In the genomic region with DNA sequence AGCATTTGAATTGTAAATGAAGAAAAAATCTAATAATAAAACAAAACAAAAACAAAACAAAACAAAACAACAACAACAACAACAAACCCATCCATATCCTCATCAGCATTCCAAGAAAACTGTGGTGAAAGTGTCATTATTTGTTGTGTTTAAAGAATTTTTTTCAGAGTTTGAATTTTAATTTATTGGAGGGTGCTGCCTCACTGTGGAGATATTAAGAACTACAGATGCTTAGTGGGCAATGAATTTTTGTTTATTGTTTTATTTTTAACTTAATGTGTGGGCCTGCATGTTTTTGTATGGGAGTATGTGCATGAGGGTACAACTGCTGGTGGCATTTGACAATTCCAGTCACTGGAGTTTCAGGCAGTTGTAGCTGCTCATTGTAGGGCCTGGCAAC, we compare ENCODE assay signal across 13 mouse cellular contexts.
DNase-seq lines count a peak whose midpoint lies in the region; ATAC-seq and TF ChIP-seq lines count a peak whose summit lies in the region.
"Had no signal": no experiment of that assay in that cellular context is flagged by ENCODE, and none has a peak within 500 bp of the region (broad histone marks: within the 10 kb centered on the region; RNA-seq: fewer than 3 reads in every experiment).

No protein-coding gene starts in this region.

- peak; percentile 39 to 46 for DNase-seq in cerebellum, postnatal 14 days
- DNase-seq in lung, postnatal 0 days (ENCODE audit: low spot score), result no peak
- no peak for DNase-seq in lung, adult 2 months
- peak; percentile 2 for DNase-seq in splenic B cell, adult 2 months (ENCODE audit: low read depth, low spot score)
- no peak for DNase-seq in gastrocnemius, postnatal 4 days (ENCODE audit: low spot score in 2 of 2)
- DNase-seq: adrenal gland, postnatal 25 days; heart, postnatal 4 days; kidney, postnatal 10 days; right cerebral cortex, postnatal 4 days had no signal

- no peaks in the 10 kb centered on the region for H3K36me3 ChIP-seq in intestine, postnatal 0 days (ENCODE audit: control insufficient read depth, insufficient read depth)
- H3K36me3 ChIP-seq in intestine, embryonic 16.5 days (ENCODE audit: control insufficient read depth, insufficient read depth, low read length), result no peaks in the 10 kb centered on the region
- no peaks in the 10 kb centered on the region for H3K36me3 ChIP-seq in lung, postnatal 0 days (ENCODE audit: insufficient read depth, low read length)
- H3K36me3 ChIP-seq in splenic B cell, adult 2 months (ENCODE audit: control insufficient read depth, insufficient read depth, low read length, poor library complexity, severe bottlenecking), result no peaks in the 10 kb centered on the region
- H3K36me3 ChIP-seq: limb, embryonic 10.5 days had no signal

- H3K9ac ChIP-seq in intestine, postnatal 0 days (ENCODE audit: low read depth, low read length), result no peak overlapping the region
- no peak overlapping the region for H3K9ac ChIP-seq in intestine, embryonic 16.5 days (ENCODE audit: low read depth, low read length)
- H3K9ac ChIP-seq in lung, postnatal 0 days (replicated peaks; ENCODE audit: low read depth), result no peak overlapping the region

- no peak for TF ChIP-seq EP300 in lung, postnatal 0 days (IDR thresholded peaks at IDR 0.05)

- H3K9me3 ChIP-seq in intestine, postnatal 0 days (ENCODE audit: control insufficient read depth), result no peaks in the 10 kb centered on the region
- H3K9me3 ChIP-seq in intestine, embryonic 16.5 days (ENCODE audit: control insufficient read depth, low read length), result no peaks in the 10 kb centered on the region
- no peaks in the 10 kb centered on the region for H3K9me3 ChIP-seq in lung, postnatal 0 days (ENCODE audit: low read length)
- H3K9me3 ChIP-seq: limb, embryonic 10.5 days had no signal

- H3K27ac ChIP-seq in intestine, postnatal 0 days (ENCODE audit: low read depth, low read length), result no peak overlapping the region
- no peak overlapping the region for H3K27ac ChIP-seq in intestine, embryonic 16.5 days (ENCODE audit: low read length)
- H3K27ac ChIP-seq in lung, postnatal 0 days (ENCODE audit: low read length), result no peak overlapping the region
- H3K27ac ChIP-seq: limb, embryonic 10.5 days had no signal

- no peak overlapping the region for H3K4me3 ChIP-seq in intestine, postnatal 0 days (ENCODE audit: low read depth, low read length)
- H3K4me3 ChIP-seq in intestine, embryonic 16.5 days (ENCODE audit: low read length), result no peak overlapping the region
- H3K4me3 ChIP-seq in lung, postnatal 0 days (ENCODE audit: low read depth, low read length), result no peak overlapping the region
- no peak overlapping the region for H3K4me3 ChIP-seq in lung, adult 2 months (replicated peaks; ENCODE audit: extremely low read depth, low read depth, low read length)
- H3K4me3 ChIP-seq: limb, embryonic 10.5 days had no signal

- TF ChIP-seq POLR2A in lung, adult 2 months (IDR thresholded peaks at IDR 0.05; ENCODE audit: borderline replicate concordance, extremely low read depth, low read depth, low read length), result no peak

- no peaks in the 10 kb centered on the region for H3K27me3 ChIP-seq in intestine, postnatal 0 days (replicated peaks; ENCODE audit: control insufficient read depth, insufficient read depth, low read length)
- H3K27me3 ChIP-seq in intestine, embryonic 16.5 days (replicated peaks; ENCODE audit: control insufficient read depth, insufficient read depth, low read length), result no peaks in the 10 kb centered on the region
- no peaks in the 10 kb centered on the region for H3K27me3 ChIP-seq in lung, postnatal 0 days (replicated peaks; ENCODE audit: insufficient read depth, low read length)
- H3K27me3 ChIP-seq in splenic B cell, adult 2 months (ENCODE audit: control insufficient read depth, insufficient read depth, low read length, poor library complexity, severe bottlenecking), result no peaks in the 10 kb centered on the region

- no peaks in the 10 kb centered on the region for H3K4me1 ChIP-seq in intestine, postnatal 0 days (replicated peaks; ENCODE audit: control insufficient read depth, insufficient read depth, low read length)
- no peaks in the 10 kb centered on the region for H3K4me1 ChIP-seq in intestine, embryonic 16.5 days (ENCODE audit: control insufficient read depth, insufficient read depth, low read length)
- no peaks in the 10 kb centered on the region for H3K4me1 ChIP-seq in lung, postnatal 0 days (ENCODE audit: insufficient read depth, low read depth, low read length)
- H3K4me1 ChIP-seq in lung, adult 2 months (ENCODE audit: control insufficient read depth, insufficient read depth, low read length), result no peaks in the 10 kb centered on the region
- H3K4me1 ChIP-seq: limb, embryonic 10.5 days had no signal

- TF ChIP-seq CTCF in intestine, postnatal 0 days (IDR thresholded peaks at IDR 0.05; ENCODE audit: low read depth), result peak; percentile 56
- peak; percentile 42 for TF ChIP-seq CTCF in lung, postnatal 0 days (IDR thresholded peaks at IDR 0.05)
- TF ChIP-seq CTCF in lung, adult 2 months (IDR thresholded peaks at IDR 0.05; ENCODE audit: insufficient read depth, low read length), result no peak

- no peak overlapping the region for H3K4me2 ChIP-seq in intestine, postnatal 0 days (replicated peaks; ENCODE audit: low read depth)
- H3K4me2 ChIP-seq in intestine, embryonic 16.5 days (ENCODE audit: low read depth, low read length), result no peak overlapping the region
- H3K4me2 ChIP-seq in lung, postnatal 0 days (replicated peaks; ENCODE audit: low read depth, low read length), result no peak overlapping the region

- ATAC-seq in cerebellum, adult (ENCODE audit: insufficient number of reproducible peaks, low FRiP score, low TSS enrichment), result no peak
- ATAC-seq in intestine, postnatal 0 days, result no peak
- no peak for ATAC-seq in intestine, embryonic 16.5 days
- no peak for ATAC-seq in lung, postnatal 0 days

Comparison
In these comparisons a context has a peak if more than half of its experiments do, and no peak if none do; other contexts are left out.
1. DNase-seq: peak in cerebellum, postnatal 14 days (2 of 2) and splenic B cell, adult 2 months (single experiment); none in lung, postnatal 0 days (single experiment), lung, adult 2 months (single experiment) and gastrocnemius, postnatal 4 days (0 of 2).